ENCODE assay signal across 8 mouse cellular contexts in the genomic region with DNA sequence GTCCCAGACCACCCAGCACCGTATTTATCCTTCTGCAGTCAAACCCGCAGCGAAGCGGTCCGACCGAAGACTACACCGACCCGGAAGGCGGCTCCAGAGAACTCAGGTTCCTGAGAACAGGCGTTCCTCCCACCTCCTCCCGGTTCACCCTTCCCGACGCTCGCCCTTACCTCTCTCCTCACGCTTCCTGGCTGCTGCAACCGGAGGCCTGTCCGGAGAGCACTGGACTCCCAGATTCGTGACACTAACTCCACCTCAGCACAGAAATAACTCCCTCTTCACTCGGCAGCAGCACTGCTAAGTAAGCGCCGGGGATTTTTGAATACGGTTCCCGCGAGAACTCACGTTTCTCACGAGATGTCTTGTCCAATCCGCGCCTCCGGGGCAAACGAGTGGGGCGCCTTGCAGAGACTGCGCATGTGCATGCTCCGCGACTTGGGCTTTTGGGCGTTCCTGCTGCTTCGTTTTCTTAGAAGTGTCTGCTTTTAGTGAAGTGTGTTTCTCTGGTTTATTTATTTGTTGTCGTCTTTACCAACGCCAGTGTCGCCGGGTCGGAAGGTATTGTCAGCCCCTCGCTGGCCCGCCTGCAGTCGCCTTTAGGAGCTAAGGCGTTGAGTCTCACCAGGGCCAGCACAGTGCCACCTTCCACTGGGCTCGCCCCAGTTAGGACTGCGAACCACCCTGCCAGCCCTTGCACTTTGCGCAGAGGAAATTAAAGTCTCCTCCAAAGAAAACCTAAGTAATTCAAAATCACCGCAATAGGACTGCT. TPM values are rescaled to one million over a fixed set of nuclear protein-coding genes. Genes with fewer than 3 reads are reported as not detected.
DNase-seq lines count a peak whose midpoint lies in the region; ATAC-seq and TF ChIP-seq lines count a peak whose summit lies in the region.

A gene (minus strand): TSS at position 324 of the 769 bp plus-strand sequence.

- peak within 1 kb of the TSS; percentile 88 for H3K4me2 ChIP-seq in heart, embryonic 15.5 days
- H3K4me2 ChIP-seq in liver, embryonic 14.5 days (ENCODE audit: low read depth) = peak within 1 kb of the TSS; percentile 95
- H3K4me2 ChIP-seq in neural tube, embryonic 11.5 days (ENCODE audit: low read depth) = peak within 1 kb of the TSS; percentile 76
- peak within 1 kb of the TSS; percentile 82 for H3K4me2 ChIP-seq in stomach, postnatal 0 days (replicated peaks; ENCODE audit: low read depth)

- no peaks in the 10 kb centered on the region for H3K27me3 ChIP-seq in heart, embryonic 15.5 days
- no peaks in the 10 kb centered on the region for H3K27me3 ChIP-seq in liver, embryonic 14.5 days (ENCODE audit: control insufficient read depth, insufficient read depth, low read length)
- H3K27me3 ChIP-seq in neural tube, embryonic 11.5 days (ENCODE audit: control insufficient read depth, insufficient read depth, low read length) = no peaks in the 10 kb centered on the region
- H3K27me3 ChIP-seq in stomach, postnatal 0 days (ENCODE audit: control insufficient read depth, insufficient read depth, low read length) = no peaks in the 10 kb centered on the region

- WGBS in heart, embryonic 15.5 days = under 1% methylated on average over 49 of the region's 49 CpGs
- 0% methylated on average over 49 of the region's 49 CpGs for WGBS in liver, embryonic 14.5 days (ENCODE audit: insufficient replicate concordance)
- WGBS in neural tube, embryonic 11.5 days = under 1% methylated on average over 49 of the region's 49 CpGs
- WGBS in stomach, postnatal 0 days = under 1% methylated on average over 49 of the region's 49 CpGs

- TF ChIP-seq EP300 in liver, embryonic 14.5 days (IDR thresholded peaks at IDR 0.05; ENCODE audit: low read depth) = peak; percentile 68
- TF ChIP-seq EP300 in stomach, postnatal 0 days (optimal IDR thresholded peaks at IDR 0.05) = peak; percentile 98

- peak; percentile 99 for ATAC-seq in CD4-positive, CD25-positive, alpha-beta regulatory T cell, adult 4 months
- peak; percentile 93 for ATAC-seq in heart, embryonic 15.5 days (replicated peaks; ENCODE audit: insufficient number of reproducible peaks, insufficient read depth, low FRiP score, low read depth)
- ATAC-seq in liver, embryonic 14.5 days (ENCODE audit: insufficient read depth) = peak; percentile 96
- ATAC-seq in neural tube, embryonic 11.5 days (ENCODE audit: insufficient read depth, low FRiP score, low TSS enrichment) = peak; percentile 94
- ATAC-seq in stomach, postnatal 0 days (ENCODE audit: low FRiP score, low TSS enrichment) = peak; percentile 98

- H3K4me3 ChIP-seq in heart, embryonic 15.5 days = peak within 1 kb of the TSS; percentile 84
- H3K4me3 ChIP-seq in liver, embryonic 14.5 days (ENCODE audit: insufficient read depth in 1 of 2, low read depth in 2 of 2, low read length in 2 of 2) = peak within 1 kb of the TSS; percentile 84 to 99
- peak within 1 kb of the TSS; percentile 66 for H3K4me3 ChIP-seq in neural tube, embryonic 11.5 days (ENCODE audit: low read depth, low read length)
- H3K4me3 ChIP-seq in stomach, postnatal 0 days (ENCODE audit: low read depth, low read length) = peak within 1 kb of the TSS; percentile 76

- peak within 1 kb of the TSS; percentile 78 for H3K9ac ChIP-seq in heart, embryonic 15.5 days
- H3K9ac ChIP-seq in liver, embryonic 14.5 days (replicated peaks) = peak within 1 kb of the TSS; percentile 89
- H3K9ac ChIP-seq in neural tube, embryonic 11.5 days (ENCODE audit: low read length) = peak within 1 kb of the TSS; percentile 79
- peak within 1 kb of the TSS; percentile 77 for H3K9ac ChIP-seq in stomach, postnatal 0 days (ENCODE audit: low read length)

- peak; percentile 11 for TF ChIP-seq CTCF in liver, embryonic 14.5 days (IDR thresholded peaks at IDR 0.05; ENCODE audit: low read depth)
- peak; percentile 17; the same call in 1 of the 2 replicates for TF ChIP-seq CTCF in stomach, postnatal 0 days (IDR thresholded peaks at IDR 0.05; ENCODE audit: low read depth)

- peaks cover 13% of the 10 kb centered on the region for H3K36me3 ChIP-seq in heart, embryonic 15.5 days
- peaks cover 20% of the 10 kb centered on the region for H3K36me3 ChIP-seq in liver, embryonic 14.5 days (replicated peaks; ENCODE audit: control insufficient read depth, insufficient read depth, low read depth)
- H3K36me3 ChIP-seq in neural tube, embryonic 11.5 days (ENCODE audit: control insufficient read depth, insufficient read depth, low read length) = peaks cover 5% of the 10 kb centered on the region; the same call in 1 of the 2 replicates
- H3K36me3 ChIP-seq in stomach, postnatal 0 days (ENCODE audit: control insufficient read depth, insufficient read depth, low read length) = 0 out of 2 replicates have a peak, but pooled peaks cover 2% of the 10 kb centered on the region

- H3K27ac ChIP-seq in heart, embryonic 15.5 days = peak within 1 kb of the TSS; percentile 85
- peak within 1 kb of the TSS; percentile 52 for H3K27ac ChIP-seq in liver, embryonic 14.5 days
- H3K27ac ChIP-seq in neural tube, embryonic 11.5 days (ENCODE audit: low read depth, low read length) = no peak within 1 kb of the TSS
- H3K27ac ChIP-seq in stomach, postnatal 0 days (replicated peaks) = peak within 1 kb of the TSS; percentile 69

- no peaks in the 10 kb centered on the region for H3K9me3 ChIP-seq in heart, embryonic 15.5 days (replicated peaks)
- no peaks in the 10 kb centered on the region for H3K9me3 ChIP-seq in liver, embryonic 14.5 days (ENCODE audit: control insufficient read depth, low read length)
- no peaks in the 10 kb centered on the region for H3K9me3 ChIP-seq in neural tube, embryonic 11.5 days (ENCODE audit: control insufficient read depth, low read length)
- no peaks in the 10 kb centered on the region for H3K9me3 ChIP-seq in stomach, postnatal 0 days (ENCODE audit: control insufficient read depth, low read length)

- peak; percentile 96 for DNase-seq in c-Kit-negative CD71-positive TER-119-positive erythroid progenitor cells, embryonic 14.5 days (ENCODE audit: low read depth, low spot score)
- peak; percentile 91 for DNase-seq in fibroblast of lung, adult 2 months (ENCODE audit: low read depth)
- DNase-seq in kidney, postnatal 25 days = peak; percentile 96 to 99
- DNase-seq in liver, embryonic 14.5 days (ENCODE audit: low read depth in 3 of 3, low spot score in 3 of 3) = peak; percentile 94 to 96 (median 95)
- DNase-seq in neural tube, embryonic 11.5 days (ENCODE audit: low spot score) = peak; percentile 97
- DNase-seq in stomach, postnatal 0 days (ENCODE audit: low spot score) = peak; percentile 95

- peaks cover 10% of the 10 kb centered on the region for H3K4me1 ChIP-seq in heart, embryonic 15.5 days (replicated peaks)
- peaks cover 9 to 10% of the 10 kb centered on the region in 2 experiments for H3K4me1 ChIP-seq in liver, embryonic 14.5 days (replicated peaks; ENCODE audit: control insufficient read depth in 2 of 2, insufficient read depth in 2 of 2, low read length in 1 of 2)
- H3K4me1 ChIP-seq in neural tube, embryonic 11.5 days (ENCODE audit: control insufficient read depth, insufficient read depth, low read length) = peaks cover 8% of the 10 kb centered on the region
- no peaks in the 10 kb centered on the region for H3K4me1 ChIP-seq in stomach, postnatal 0 days (replicated peaks; ENCODE audit: control insufficient read depth, insufficient read depth)

RNA-seq across cellular contexts. Expression of the gene that starts here (rescaled TPM):
- 1 to 10 TPM; 2.7 to 4.1 TPM for polyA plus RNA-seq in CD4-positive, CD25-positive, alpha-beta regulatory T cell, adult 4 months (2017; shearing (Covaris generic))
- polyA plus RNA-seq in heart, embryonic 15.5 days (2015; fragmentation: Nextera tagmentation; extraction: Ambion mirVana) = 12.4 and 13.4 TPM in 2 replicates
- 6.0 and 12.6 TPM in 2 replicates for polyA plus RNA-seq in liver, embryonic 14.5 days (2012; rRNA removed)
- 15.2 and 15.5 TPM in 2 replicates for polyA plus RNA-seq in liver, embryonic 14.5 days (2014; fragmentation: Nextera tagmentation; extraction: Ambion mirVana)
- polyA plus RNA-seq in neural tube, embryonic 11.5 days (2014; fragmentation: Nextera tagmentation; extraction: Ambion mirVana) = 23.9 and 26.3 TPM in 2 replicates
- polyA plus RNA-seq in stomach, postnatal 0 days (2015; fragmentation: Nextera tagmentation; extraction: Ambion mirVana) = 3.8 and 5.0 TPM in 2 replicates
